8 mouse cellular contexts compared by ENCODE assay signal in genomic region chr12:112604709-112605649, GRCm38 (mm10). TPM values are rescaled to one million over a fixed set of nuclear protein-coding genes. Genes with fewer than 3 reads are reported as not detected.
DNase-seq lines count a peak whose midpoint lies in the region; ATAC-seq and TF ChIP-seq lines count a peak whose summit lies in the region.

No protein-coding gene starts in this region.

- H3K27me3 ChIP-seq in heart, embryonic 12.5 days (replicated peaks): no peaks in the 10 kb centered on the region
- no peaks in the 10 kb centered on the region for H3K27me3 ChIP-seq in ES-Bruce4 (ENCODE audit: control insufficient read depth, insufficient read depth, low read length, poor library complexity, severe bottlenecking)
- no peaks in the 10 kb centered on the region for H3K27me3 ChIP-seq in kidney, embryonic 16.5 days (ENCODE audit: insufficient read depth, low read length)
- H3K27me3 ChIP-seq in stomach, embryonic 15.5 days (replicated peaks): no peaks in the 10 kb centered on the region

- no peak for TF ChIP-seq EP300 in ES-Bruce4 (IDR thresholded peaks at IDR 0.05; ENCODE audit: insufficient read depth, low read depth, low read length)

- H3K4me3 ChIP-seq in heart, embryonic 12.5 days: no peak overlapping the region
- no peak overlapping the region for H3K4me3 ChIP-seq in ES-Bruce4 (ENCODE audit: low read depth, low read length)
- no peak overlapping the region for H3K4me3 ChIP-seq in embryonic fibroblast, embryonic 13.5 days (ENCODE audit: insufficient read depth, low read length)
- H3K4me3 ChIP-seq in kidney, embryonic 16.5 days (ENCODE audit: low read length): no peak overlapping the region
- no peak overlapping the region for H3K4me3 ChIP-seq in stomach, embryonic 15.5 days (replicated peaks)

- H3K9ac ChIP-seq in heart, embryonic 12.5 days: no peak overlapping the region
- H3K9ac ChIP-seq in ES-Bruce4 (ENCODE audit: low read depth, poor library complexity, severe bottlenecking): no peak overlapping the region
- no peak overlapping the region for H3K9ac ChIP-seq in kidney, embryonic 16.5 days (replicated peaks; ENCODE audit: low read length)
- H3K9ac ChIP-seq in stomach, embryonic 15.5 days: no peak overlapping the region

- no peak for TF ChIP-seq POLR2A in ES-Bruce4 (IDR thresholded peaks at IDR 0.05; ENCODE audit: insufficient read depth, low read length)
- TF ChIP-seq POLR2A in embryonic fibroblast, embryonic 13.5 days (IDR thresholded peaks at IDR 0.05; ENCODE audit: low read depth, low read length): no peak

- 70% methylated on average over 20 of the region's 20 CpGs for WGBS in heart, embryonic 12.5 days
- 63% methylated on average over 20 of the region's 20 CpGs for WGBS in kidney, embryonic 16.5 days
- WGBS in stomach, embryonic 15.5 days: 60% methylated on average over 20 of the region's 20 CpGs

- H3K4me1 ChIP-seq in heart, embryonic 12.5 days (replicated peaks): peaks cover 30% of the 10 kb centered on the region
- H3K4me1 ChIP-seq in ES-Bruce4 (ENCODE audit: control insufficient read depth, insufficient read depth, low read length): no peaks in the 10 kb centered on the region
- 0 out of 2 replicates have a peak, but pooled peaks cover 2% of the 10 kb centered on the region for H3K4me1 ChIP-seq in embryonic fibroblast, embryonic 13.5 days (ENCODE audit: control insufficient read depth, insufficient read depth, low read length)
- H3K4me1 ChIP-seq in kidney, embryonic 16.5 days (ENCODE audit: insufficient read depth, low read length): 0 out of 2 replicates have a peak, but pooled peaks cover 3% of the 10 kb centered on the region
- H3K4me1 ChIP-seq in stomach, embryonic 15.5 days: 0 out of 2 replicates have a peak, but pooled peaks cover 3% of the 10 kb centered on the region

- peaks cover 41% of the 10 kb centered on the region for H3K36me3 ChIP-seq in heart, embryonic 12.5 days
- no peaks in the 10 kb centered on the region for H3K36me3 ChIP-seq in ES-Bruce4 (ENCODE audit: control insufficient read depth, insufficient read depth, low read length, poor library complexity, severe bottlenecking)
- H3K36me3 ChIP-seq in kidney, embryonic 16.5 days (ENCODE audit: insufficient read depth, low read length): peaks cover 5% of the 10 kb centered on the region; the same call in 1 of the 2 replicates
- 0 out of 2 replicates have a peak, but pooled peaks cover 8% of the 10 kb centered on the region for H3K36me3 ChIP-seq in stomach, embryonic 15.5 days

- intact Hi-C loops in heart, postnatal 25 days (cut with DNase I): loop anchor here (1.0 kb wide), 1 partner anchor 53 kb away; no protein-coding TSS in a partner anchor

- H3K27ac ChIP-seq in heart, embryonic 12.5 days (ENCODE audit: poor library complexity, severe bottlenecking): no peak overlapping the region
- H3K27ac ChIP-seq in ES-Bruce4 (ENCODE audit: insufficient read depth, low read length): no peak overlapping the region
- peak overlapping the region; percentile 21; the same call in 1 of the 2 replicates for H3K27ac ChIP-seq in embryonic fibroblast, embryonic 13.5 days (ENCODE audit: insufficient read depth, low read length)
- H3K27ac ChIP-seq in kidney, embryonic 16.5 days (ENCODE audit: low read length): no peak overlapping the region
- H3K27ac ChIP-seq in stomach, embryonic 15.5 days: no peak overlapping the region

- no peak overlapping the region for H3K4me2 ChIP-seq in heart, embryonic 12.5 days
- H3K4me2 ChIP-seq in kidney, embryonic 16.5 days (replicated peaks; ENCODE audit: low read depth, low read length): no peak overlapping the region
- no peak overlapping the region for H3K4me2 ChIP-seq in stomach, embryonic 15.5 days

- peak; percentile 38; the same call in 1 of the 2 replicates for ATAC-seq in heart, embryonic 12.5 days (ENCODE audit: insufficient number of reproducible peaks, low FRiP score)
- peak; percentile 60 for ATAC-seq in kidney, embryonic 16.5 days (ENCODE audit: low FRiP score, low TSS enrichment)
- ATAC-seq in stomach, embryonic 15.5 days (ENCODE audit: insufficient read depth, low FRiP score, low read depth): peak; percentile 36; the same call in 1 of the 2 replicates

- H3K9me3 ChIP-seq in heart, embryonic 12.5 days (replicated peaks): no peaks in the 10 kb centered on the region
- H3K9me3 ChIP-seq in ES-Bruce4 (replicated peaks; ENCODE audit: control insufficient read depth, insufficient read depth, low read length, poor library complexity, severe bottlenecking): no peaks in the 10 kb centered on the region
- no peaks in the 10 kb centered on the region for H3K9me3 ChIP-seq in kidney, embryonic 16.5 days (ENCODE audit: low read length)
- no peaks in the 10 kb centered on the region for H3K9me3 ChIP-seq in stomach, embryonic 15.5 days

- peak; percentile 44 for TF ChIP-seq CTCF in ES-Bruce4 (IDR thresholded peaks at IDR 0.05; ENCODE audit: low read depth, low read length)
- peak; percentile 33; the same call in 1 of the 2 replicates for TF ChIP-seq CTCF in embryonic fibroblast, embryonic 13.5 days (IDR thresholded peaks at IDR 0.05; ENCODE audit: borderline replicate concordance, insufficient read depth, low read length)

- no peak for DNase-seq in heart, postnatal 25 days (ENCODE audit: low spot score)
- peak; percentile 68 for DNase-seq in lung, postnatal 25 days (ENCODE audit: low spot score)
- no peak for DNase-seq in layer of hippocampus, adult 11-12 months (ENCODE audit: low spot score)

RNA-seq across cellular contexts. Expression of gene Adssl1, which starts 14.9 kb away (rescaled TPM):
- polyA plus RNA-seq in heart, embryonic 12.5 days (2016; fragmentation: Nextera tagmentation; extraction: Ambion mirVana): 81.7 and 86.4 TPM in 2 replicates
- 100 to 1,000 TPM; 147 TPM for total RNA-seq in heart, postnatal 25 days (2021)
- 6.6 and 8.7 TPM in 2 replicates for polyA plus RNA-seq in ES-Bruce4 (2011; ENCODE audit: insufficient read depth, insufficient read length, low read depth, missing spikeins)
- polyA plus RNA-seq in embryonic fibroblast, embryonic 13.5 days (2011; ENCODE audit: insufficient read length, low read depth, missing spikeins): 2.2 and 4.8 TPM in 2 replicates
- 10.7 and 12.7 TPM in 2 replicates for polyA plus RNA-seq in kidney, embryonic 16.5 days (2015; fragmentation: Nextera tagmentation; extraction: Ambion mirVana)
- 4.3 and 4.4 TPM in 2 replicates for polyA plus RNA-seq in stomach, embryonic 15.5 days (2015; fragmentation: Nextera tagmentation; extraction: Ambion mirVana)

RNA-seq across cellular contexts. Expression of gene Inf2, which starts 16.4 kb away (rescaled TPM):
- 2.2 and 3.5 TPM in 2 replicates for polyA plus RNA-seq in heart, embryonic 12.5 days (2016; fragmentation: Nextera tagmentation; extraction: Ambion mirVana)
- total RNA-seq in heart, postnatal 25 days (2021): 10 to 100 TPM; 15.8 to 20.0 TPM
- polyA plus RNA-seq in ES-Bruce4 (2011; ENCODE audit: insufficient read depth, insufficient read length, low read depth, missing spikeins): 28.2 and 28.3 TPM in 2 replicates
- 67.6 and 103 TPM in 2 replicates for polyA plus RNA-seq in embryonic fibroblast, embryonic 13.5 days (2011; ENCODE audit: insufficient read length, low read depth, missing spikeins)
- polyA plus RNA-seq in kidney, embryonic 16.5 days (2015; fragmentation: Nextera tagmentation; extraction: Ambion mirVana): 4.7 and 5.3 TPM in 2 replicates
- 4.3 and 4.4 TPM in 2 replicates for polyA plus RNA-seq in stomach, embryonic 15.5 days (2015; fragmentation: Nextera tagmentation; extraction: Ambion mirVana)

RNA-seq across cellular contexts. Expression of gene Siva1, which starts 39.5 kb away (rescaled TPM):
- 99.4 and 116 TPM in 2 replicates for polyA plus RNA-seq in heart, embryonic 12.5 days (2016; fragmentation: Nextera tagmentation; extraction: Ambion mirVana)
- total RNA-seq in heart, postnatal 25 days (2021): 10 to 100 TPM; 29.5 to 35.7 TPM
- 103 and 104 TPM in 2 replicates for polyA plus RNA-seq in ES-Bruce4 (2011; ENCODE audit: insufficient read depth, insufficient read length, low read depth, missing spikeins)
- polyA plus RNA-seq in embryonic fibroblast, embryonic 13.5 days (2011; ENCODE audit: insufficient read length, low read depth, missing spikeins): 89.1 and 93.5 TPM in 2 replicates
- polyA plus RNA-seq in kidney, embryonic 16.5 days (2015; fragmentation: Nextera tagmentation; extraction: Ambion mirVana): 273 and 296 TPM in 2 replicates
- 198 and 214 TPM in 2 replicates for polyA plus RNA-seq in stomach, embryonic 15.5 days (2015; fragmentation: Nextera tagmentation; extraction: Ambion mirVana)
